Comparison of ENCODE assay signal across 14 mouse cellular contexts in the genomic region with DNA sequence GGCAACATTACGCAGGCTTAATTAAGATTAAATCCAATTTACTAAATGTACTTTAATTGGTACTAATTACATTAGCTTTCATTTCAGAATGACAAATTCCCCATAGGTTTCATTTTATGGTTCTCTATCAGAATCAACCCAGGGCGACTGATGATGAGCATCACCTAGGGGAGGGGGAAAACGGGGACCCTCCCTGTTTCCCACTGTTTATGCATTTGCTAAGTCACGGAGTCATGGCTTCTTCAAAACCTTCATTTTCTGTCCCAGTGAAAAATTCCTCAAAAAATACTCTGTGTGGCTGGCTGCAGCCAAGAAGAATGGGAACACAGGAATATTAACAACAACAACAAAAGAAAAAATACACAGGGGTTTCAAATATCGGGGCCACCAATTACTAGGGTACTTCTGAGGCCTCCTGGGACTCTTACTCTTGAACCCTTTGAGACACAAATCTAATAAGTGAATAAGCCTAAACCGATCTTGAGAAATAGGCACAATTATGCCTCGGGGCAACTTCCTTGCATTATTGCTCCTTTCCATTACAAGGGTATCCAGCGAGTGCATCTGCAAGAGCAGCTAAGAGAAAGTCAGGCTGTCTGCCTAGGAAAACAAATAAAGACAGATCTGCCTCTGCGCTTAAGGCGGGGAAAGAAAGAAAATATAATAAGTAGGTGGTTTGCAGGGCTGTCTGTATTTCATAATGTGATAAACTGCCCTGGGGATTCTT. TPM values are rescaled to one million over a fixed set of nuclear protein-coding genes. Genes with fewer than 3 reads are reported as not detected.
DNase-seq lines count a peak whose midpoint lies in the region; ATAC-seq lines count a peak whose summit lies in the region.
"Had no signal": no experiment of that assay in that cellular context is flagged by ENCODE, and none has a peak within 500 bp of the region (broad histone marks: within the 10 kb centered on the region; RNA-seq: fewer than 3 reads in every experiment).

No protein-coding gene starts in this region.

- no peaks in the 10 kb centered on the region; the same call in none of the 2 replicates for H3K27me3 ChIP-seq in embryonic facial prominence, embryonic 10.5 days (replicated peaks; ENCODE audit: low read depth, poor library complexity, severe bottlenecking)
- no peaks in the 10 kb centered on the region for H3K27me3 ChIP-seq in forebrain, embryonic 15.5 days
- 0 out of 2 replicates have a peak, but pooled peaks cover 14% of the 10 kb centered on the region for H3K27me3 ChIP-seq in midbrain, embryonic 12.5 days
- no peaks in the 10 kb centered on the region for H3K27me3 ChIP-seq in kidney, embryonic 16.5 days (ENCODE audit: insufficient read depth, low read length)

- no peak overlapping the region for H3K9ac ChIP-seq in forebrain, embryonic 15.5 days (replicated peaks)
- H3K9ac ChIP-seq in midbrain, embryonic 12.5 days (replicated peaks), result no peak overlapping the region
- H3K9ac ChIP-seq in kidney, embryonic 16.5 days (replicated peaks; ENCODE audit: low read length), result no peak overlapping the region
- H3K9ac ChIP-seq: liver, embryonic 14.5 days had no signal

- WGBS in embryonic facial prominence, embryonic 10.5 days, result 40% methylated on average over 10 of the region's 10 CpGs
- WGBS in forebrain, embryonic 15.5 days, result 41% methylated on average over 10 of the region's 10 CpGs
- 65% methylated on average over 10 of the region's 10 CpGs for WGBS in midbrain, embryonic 12.5 days
- 73% methylated on average over 10 of the region's 10 CpGs for WGBS in kidney, embryonic 16.5 days

- H3K36me3 ChIP-seq in embryonic facial prominence, embryonic 10.5 days (replicated peaks), result peaks cover 31% of the 10 kb centered on the region
- H3K36me3 ChIP-seq in forebrain, embryonic 15.5 days, result no peaks in the 10 kb centered on the region
- 0 out of 2 replicates have a peak, but pooled peaks cover 5% of the 10 kb centered on the region for H3K36me3 ChIP-seq in midbrain, embryonic 12.5 days
- no peaks in the 10 kb centered on the region; the same call in 1 of the 2 replicates for H3K36me3 ChIP-seq in kidney, embryonic 16.5 days (ENCODE audit: insufficient read depth, low read length)

- H3K27ac ChIP-seq in embryonic facial prominence, embryonic 10.5 days (replicated peaks), result no peak overlapping the region
- no peak overlapping the region for H3K27ac ChIP-seq in forebrain, embryonic 15.5 days (replicated peaks)
- H3K27ac ChIP-seq in midbrain, embryonic 12.5 days (replicated peaks), result no peak overlapping the region
- H3K27ac ChIP-seq in kidney, embryonic 16.5 days (ENCODE audit: low read length), result no peak overlapping the region
- H3K27ac ChIP-seq: liver, embryonic 14.5 days had no signal

- H3K4me3 ChIP-seq in embryonic facial prominence, embryonic 10.5 days, result peak overlapping the region; percentile 8; the same call in 1 of the 2 replicates
- peak overlapping the region; percentile 13 for H3K4me3 ChIP-seq in forebrain, embryonic 15.5 days
- H3K4me3 ChIP-seq in midbrain, embryonic 12.5 days, result no peak overlapping the region
- no peak overlapping the region for H3K4me3 ChIP-seq in kidney, embryonic 16.5 days (ENCODE audit: low read length)

- ATAC-seq in forebrain, embryonic 15.5 days (replicated peaks), result no peak
- no peak for ATAC-seq in midbrain, embryonic 12.5 days (ENCODE audit: low FRiP score, low read depth)
- no peak for ATAC-seq in kidney, embryonic 16.5 days (ENCODE audit: low FRiP score, low TSS enrichment)
- ATAC-seq: CD4-positive, CD25-positive, alpha-beta regulatory T cell, adult 4 months had no signal

- H3K9me3 ChIP-seq in embryonic facial prominence, embryonic 10.5 days, result no peaks in the 10 kb centered on the region
- H3K9me3 ChIP-seq in forebrain, embryonic 15.5 days, result no peaks in the 10 kb centered on the region
- H3K9me3 ChIP-seq in midbrain, embryonic 12.5 days, result no peaks in the 10 kb centered on the region
- H3K9me3 ChIP-seq in kidney, embryonic 16.5 days (ENCODE audit: low read length), result no peaks in the 10 kb centered on the region

- H3K4me2 ChIP-seq in forebrain, embryonic 15.5 days (replicated peaks), result peak overlapping the region; percentile 30
- H3K4me2 ChIP-seq in midbrain, embryonic 12.5 days (replicated peaks), result peak overlapping the region; percentile 37
- no peak overlapping the region for H3K4me2 ChIP-seq in kidney, embryonic 16.5 days (replicated peaks; ENCODE audit: low read depth, low read length)

- H3K4me1 ChIP-seq in embryonic facial prominence, embryonic 10.5 days, result peaks cover 70% of the 10 kb centered on the region
- peaks cover 54% of the 10 kb centered on the region for H3K4me1 ChIP-seq in forebrain, embryonic 15.5 days
- H3K4me1 ChIP-seq in midbrain, embryonic 12.5 days, result peaks cover 44% of the 10 kb centered on the region
- peaks cover 51% of the 10 kb centered on the region for H3K4me1 ChIP-seq in kidney, embryonic 16.5 days (ENCODE audit: insufficient read depth, low read length)

- DNase-seq in 3T3-L1 (ENCODE audit: low read depth, low spot score), result peak; percentile 22
- DNase-seq in embryonic facial prominence, embryonic 10.5 days (ENCODE audit: low spot score), result no peak
- DNase-seq in thymus, postnatal 4 days, result no peak
- DNase-seq in frontal cortex, adult 2 months (ENCODE audit: extremely low spot score in 1 of 2, low spot score in 1 of 2), result no peak
- no peak for DNase-seq in left cerebral cortex, adult 9 months (ENCODE audit: low spot score in 2 of 2)
- DNase-seq: cerebellum, postnatal 25 days; kidney, adult 8-10 months; lung, postnatal 14 days; spleen, adult 18-20 months had no signal

RNA-seq across cellular contexts. Expression of a gene that starts 5.9 kb away (rescaled TPM):
- polyA plus RNA-seq in embryonic facial prominence, embryonic 10.5 days (2016; fragmentation: Nextera tagmentation; extraction: Ambion mirVana), result 19.4 and 21.7 TPM in 2 replicates
- 34.9 and 37.5 TPM in 2 replicates for polyA plus RNA-seq in forebrain, embryonic 15.5 days (2015; fragmentation: Nextera tagmentation; extraction: Ambion mirVana)
- polyA plus RNA-seq in midbrain, embryonic 12.5 days (2016; fragmentation: Nextera tagmentation; extraction: Ambion mirVana), result 35.1 and 40.4 TPM in 2 replicates
- 20.9 and 24.3 TPM in 2 replicates for polyA plus RNA-seq in frontal cortex, adult 2 months (2012; rRNA removed)
- 13.4 and 14.6 TPM in 2 replicates for polyA plus RNA-seq in kidney, embryonic 16.5 days (2015; fragmentation: Nextera tagmentation; extraction: Ambion mirVana)

Comparison
In these comparisons a context has a peak if more than half of its experiments do, and no peak if none do; other contexts are left out.
1. H3K4me3 ChIP-seq: peak in embryonic facial prominence, embryonic 10.5 days (single experiment) and forebrain, embryonic 15.5 days (single experiment); none in midbrain, embryonic 12.5 days (single experiment) and kidney, embryonic 16.5 days (single experiment).